Mouse (Mus musculus) heart, embryonic 16.5 days (tissue): ENCODE data around the gene Arl8b. TPM values are rescaled to one million over a fixed set of nuclear protein-coding genes. Genes with fewer than 3 reads are reported as not detected.

Source experiments
- ATAC-seq: fragments of 200-750 bp; cut with Nextera tagmentation; replicated peaks from 2 replicates; pipeline ENCODE4 v1.8.0; 2017; ENCODE audit warnings: moderate number of reproducible peaks; ENCODE audit not compliant: insufficient read depth, low FRiP score; ENCODE audit errors: extremely low read depth
- H3K27ac ChIP-seq: fragments of 300-500 bp; sonication (generic); 2 replicates; pipeline ENCODE4 v1.5.1; 2014; ENCODE audit warnings: mild to moderate bottlenecking, low read length, control low read depth, moderate library complexity
- H3K27me3 ChIP-seq: fragments of 300-500 bp; sonication (generic); 2 replicates; pipeline ENCODE4 v1.6.1; 2014; ENCODE audit warnings: low read length, mixed read lengths; ENCODE audit not compliant: control insufficient read depth, insufficient read depth
- H3K36me3 ChIP-seq: fragments of 300-500 bp; sonication (generic); 2 replicates; pipeline ENCODE4 v1.6.1; 2014; ENCODE audit not compliant: control insufficient read depth, insufficient read depth
- H3K4me1 ChIP-seq: fragments of 300-500 bp; sonication (generic); 2 replicates; pipeline ENCODE4 v1.6.1; 2014; ENCODE audit warnings: low read length, mixed read lengths; ENCODE audit not compliant: control insufficient read depth, insufficient read depth
- H3K4me2 ChIP-seq: fragments of 300-500 bp; sonication (generic); 2 replicates; pipeline ENCODE4 v1.6.1; 2014; ENCODE audit warnings: low read depth, mild to moderate bottlenecking, control low read depth, low read length
- H3K4me3 ChIP-seq: fragments of 300-500 bp; sonication (generic); 2 replicates; pipeline ENCODE4 v1.5.1; 2014; ENCODE audit warnings: mild to moderate bottlenecking, control low read depth, low read length
- H3K9ac ChIP-seq: fragments of 300-500 bp; sonication (generic); 2 replicates; pipeline ENCODE4 v1.6.1; 2014; ENCODE audit warnings: low read length, control low read depth
- H3K9me3 ChIP-seq: fragments of 300-500 bp; sonication (generic); replicated peaks from 2 replicates; pipeline ENCODE4 v1.6.1; 2016; ENCODE audit warnings: low read length; ENCODE audit not compliant: control insufficient read depth
- WGBS: fragments of 180-500 bp; shearing (Covaris S2); extraction: QIAGEN DNeasy Blood & Tissue Kit; methylation state at CpG from one replicate; pipeline ENCODE4 v1.1.7; 2014; 5-methylcytosine and 5-hydroxymethylcytosine counted together
- polyA plus RNA-seq: library from polyadenylated mRNA; unstranded; fragments of >200 nt; fragmentation: Nextera tagmentation; extraction: Ambion mirVana; gene quantifications from 2 replicates; pipeline ENCODE4 v1.2.1, GENCODE M21; 2015

Arl8b gene
- polyA plus RNA-seq, 1 experiment from 2014 or later = 72.5 TPM

DNA sequence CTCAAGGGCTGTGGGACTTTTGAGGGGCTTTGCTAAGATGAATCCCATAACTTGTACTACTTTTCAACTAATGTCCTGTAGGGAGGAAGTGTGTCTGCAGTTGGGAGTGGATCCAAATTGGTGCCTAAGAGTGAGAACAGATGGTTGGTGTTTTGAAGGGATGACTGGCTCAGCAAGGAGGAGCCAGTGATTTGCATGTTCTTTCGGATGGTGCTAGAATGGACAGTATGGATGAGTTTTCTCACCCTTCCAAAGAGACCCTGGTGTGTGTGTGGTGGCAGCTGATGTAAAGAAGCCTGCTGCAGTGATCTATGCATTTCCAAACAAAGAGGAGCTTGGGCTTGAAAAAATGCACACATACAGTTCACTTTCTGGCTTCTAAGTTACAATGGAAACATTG lies 22.3 kb downstream of the Arl8b start:
- H3K9ac ChIP-seq = no peak overlapping the region
- no peak overlapping the region for H3K4me3 ChIP-seq
- no peaks in the 10 kb centered on the region for H3K36me3 ChIP-seq
- peaks cover 2% of the 10 kb centered on the region; the same call in 1 of the 2 replicates for H3K4me1 ChIP-seq
- 50% methylated on average over 1 of the region's 1 CpGs for WGBS
- H3K9me3 ChIP-seq = no peaks in the 10 kb centered on the region
- ATAC-seq = no peak
- no peak overlapping the region for H3K27ac ChIP-seq
- H3K4me2 ChIP-seq = no peak overlapping the region
- no peaks in the 10 kb centered on the region for H3K27me3 ChIP-seq

DNA sequence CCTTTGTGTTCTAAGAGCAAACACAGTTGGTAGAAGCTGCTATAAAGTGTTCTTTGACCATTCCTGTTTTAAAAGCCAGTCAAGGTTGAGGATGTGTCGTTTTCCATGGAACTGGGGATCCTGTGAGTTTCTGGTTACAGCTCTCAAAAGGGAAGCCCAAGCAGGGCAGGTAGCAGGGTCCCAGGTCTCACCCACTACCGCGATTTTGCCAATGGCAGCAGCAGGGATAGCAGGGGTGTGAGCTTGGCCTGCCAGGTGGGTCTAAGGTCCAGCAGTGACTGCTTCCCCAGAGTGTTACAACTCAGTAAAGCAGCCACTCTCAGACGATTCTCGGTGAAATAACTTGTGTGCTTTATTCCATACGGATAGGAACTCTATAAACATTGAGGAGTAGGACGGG lies 23.0 kb downstream of the Arl8b start:
- ATAC-seq = no peak
- Histone ChIP-seq H3K4me2 (no peak overlapping the region), H3K4me1 (peaks cover 2% of the 10 kb centered on the region; the same call in 1 of the 2 replicates), H3K4me3 (no peak overlapping the region), H3K9me3 (no peaks in the 10 kb centered on the region), H3K27ac (no peak overlapping the region), H3K9ac (no peak overlapping the region), H3K36me3 (no peaks in the 10 kb centered on the region), H3K27me3 (no peaks in the 10 kb centered on the region)
- 76% methylated on average over 7 of the region's 7 CpGs for WGBS

DNA sequence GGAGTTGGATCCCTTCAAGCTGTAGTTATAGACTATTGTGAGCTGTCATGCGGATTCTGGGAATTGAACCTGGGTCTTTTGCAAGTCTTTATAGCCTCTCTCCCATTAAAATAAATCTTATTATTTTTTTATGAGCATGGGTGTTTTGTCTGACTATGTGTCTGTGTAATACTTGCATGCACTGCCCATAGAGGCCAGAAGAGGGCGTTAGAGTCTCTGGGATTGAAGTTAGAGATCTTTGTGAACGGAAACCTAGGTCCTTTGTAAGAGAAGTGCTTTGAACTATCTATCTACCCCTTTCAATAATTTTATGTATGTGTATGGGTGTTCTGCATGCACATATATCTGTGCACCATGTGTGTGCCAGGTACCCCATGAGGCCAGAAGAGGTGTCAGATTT lies 24.5 kb downstream of the Arl8b start:
- Histone ChIP-seq H3K4me2 (no peak overlapping the region), H3K9me3 (no peaks in the 10 kb centered on the region), H3K27ac (no peak overlapping the region), H3K9ac (no peak overlapping the region), H3K36me3 (no peaks in the 10 kb centered on the region), H3K4me3 (no peak overlapping the region), H3K4me1 (peaks cover 2% of the 10 kb centered on the region; the same call in 1 of the 2 replicates), H3K27me3 (no peaks in the 10 kb centered on the region)
- no peak for ATAC-seq
- WGBS = 70% methylated on average over 3 of the region's 3 CpGs

DNA sequence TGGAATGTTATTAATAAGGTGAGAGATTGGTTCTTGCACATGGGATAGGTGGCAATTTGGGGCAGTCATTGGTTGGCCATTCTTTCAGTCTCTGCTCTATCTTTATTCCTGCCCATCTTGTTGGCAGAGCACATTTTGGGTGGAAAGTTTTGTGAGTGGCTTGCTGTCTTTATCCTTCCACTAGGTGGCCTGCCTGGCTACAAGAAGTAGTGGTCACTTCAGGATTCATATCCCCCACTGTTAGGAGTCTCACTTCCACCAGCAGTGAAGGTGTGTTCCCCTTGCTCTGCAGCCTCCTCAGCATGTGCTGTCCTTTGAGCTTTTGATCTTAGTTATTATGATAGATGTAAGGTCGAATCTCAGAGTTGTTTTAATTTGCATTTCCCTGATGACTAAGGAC lies 25.9 kb downstream of the Arl8b start:
- no peak overlapping the region for H3K9ac ChIP-seq
- H3K9me3 ChIP-seq = no peaks in the 10 kb centered on the region
- 80% methylated on average over 1 of the region's 1 CpGs for WGBS
- no peak overlapping the region for H3K4me3 ChIP-seq
- H3K4me1 ChIP-seq = peaks cover 2% of the 10 kb centered on the region; the same call in 1 of the 2 replicates
- no peak for ATAC-seq
- no peak overlapping the region for H3K4me2 ChIP-seq
- H3K27me3 ChIP-seq = no peaks in the 10 kb centered on the region
- no peaks in the 10 kb centered on the region for H3K36me3 ChIP-seq
- no peak overlapping the region for H3K27ac ChIP-seq

DNA sequence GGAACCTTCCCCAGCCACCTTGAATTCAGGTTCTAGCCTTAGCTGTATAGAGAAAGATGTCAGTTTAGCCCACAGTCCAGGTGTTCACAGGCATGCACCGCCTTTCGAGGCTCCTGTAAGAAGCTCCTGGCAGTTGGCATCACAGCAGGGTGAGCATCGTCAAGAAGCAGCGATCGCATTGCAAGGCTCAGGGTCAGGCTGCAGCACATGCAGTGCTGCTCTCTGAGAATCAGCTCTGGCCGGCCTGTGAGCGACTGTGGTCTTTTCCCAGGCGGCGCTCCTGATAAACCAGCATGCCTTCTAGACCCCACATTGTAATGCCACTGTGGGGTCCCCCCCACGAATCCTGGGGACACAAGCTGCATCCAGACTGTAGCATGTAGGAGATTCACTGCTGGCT lies 27.3 kb downstream of the Arl8b start:
- no peak overlapping the region for H3K4me2 ChIP-seq
- 66% methylated on average over 10 of the region's 10 CpGs for WGBS
- H3K27ac ChIP-seq = no peak overlapping the region
- peaks cover 2% of the 10 kb centered on the region for H3K36me3 ChIP-seq
- no peak overlapping the region for H3K9ac ChIP-seq
- no peaks in the 10 kb centered on the region for H3K27me3 ChIP-seq
- H3K9me3 ChIP-seq = no peaks in the 10 kb centered on the region
- H3K4me1 ChIP-seq = no peaks in the 10 kb centered on the region; the same call in 1 of the 2 replicates
- H3K4me3 ChIP-seq = no peak overlapping the region
- no peak for ATAC-seq

DNA sequence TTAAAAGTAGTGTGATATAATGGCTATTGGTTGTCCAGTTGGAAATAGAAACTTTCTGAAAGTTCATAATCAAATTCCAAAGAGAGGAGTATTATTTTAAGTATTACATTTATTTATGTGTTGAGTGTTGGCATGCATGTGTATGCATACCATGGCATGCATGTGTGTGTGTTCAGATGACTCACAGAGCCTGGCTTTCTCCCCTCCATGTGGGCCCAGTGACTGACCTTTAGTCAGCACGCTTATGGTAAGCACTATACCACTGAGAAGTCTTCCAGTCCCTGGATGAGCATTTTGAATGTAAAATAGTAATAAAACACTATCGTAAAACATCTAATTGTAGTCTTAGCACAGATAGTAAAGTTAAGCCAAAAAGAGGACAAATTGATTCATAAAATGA lies 29.2 kb downstream of the Arl8b start:
- no peak overlapping the region for H3K9ac ChIP-seq
- no peaks in the 10 kb centered on the region for H3K9me3 ChIP-seq
- no peak for ATAC-seq
- peaks cover 5% of the 10 kb centered on the region for H3K36me3 ChIP-seq
- H3K27me3 ChIP-seq = no peaks in the 10 kb centered on the region
- H3K4me3 ChIP-seq = no peak overlapping the region
- H3K27ac ChIP-seq = no peak overlapping the region
- WGBS = 82% methylated on average over 2 of the region's 2 CpGs
- H3K4me2 ChIP-seq = no peak overlapping the region
- peaks cover 2% of the 10 kb centered on the region; the same call in 1 of the 2 replicates for H3K4me1 ChIP-seq

DNA sequence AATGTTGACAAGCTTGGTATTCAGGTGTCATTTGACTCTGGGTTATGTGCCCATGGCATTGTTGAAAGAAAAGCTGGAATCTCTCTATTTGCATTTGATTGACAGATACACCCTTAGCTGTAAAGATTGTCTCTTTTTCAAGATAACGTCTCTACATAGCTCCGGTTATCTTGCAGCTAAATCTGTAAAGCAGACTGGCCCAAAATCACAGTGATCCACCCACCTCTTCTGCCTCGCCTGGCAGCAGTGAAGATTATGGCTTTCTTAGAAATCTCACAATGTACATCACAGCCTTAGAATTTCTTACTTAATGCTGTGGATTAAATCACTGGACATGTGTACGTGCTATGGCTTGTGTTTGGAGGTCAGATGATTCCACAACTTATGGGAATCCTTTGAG lies 34.6 kb downstream of the Arl8b start:
- H3K4me1 ChIP-seq = peaks cover 2% of the 10 kb centered on the region; the same call in 1 of the 2 replicates
- H3K4me2 ChIP-seq = no peak overlapping the region
- no peaks in the 10 kb centered on the region for H3K9me3 ChIP-seq
- no peak overlapping the region for H3K27ac ChIP-seq
- H3K27me3 ChIP-seq = no peaks in the 10 kb centered on the region
- 77% methylated on average over 4 of the region's 4 CpGs for WGBS
- H3K36me3 ChIP-seq = peaks cover 19% of the 10 kb centered on the region
- ATAC-seq = no peak
- no peak overlapping the region for H3K4me3 ChIP-seq
- no peak overlapping the region for H3K9ac ChIP-seq

DNA sequence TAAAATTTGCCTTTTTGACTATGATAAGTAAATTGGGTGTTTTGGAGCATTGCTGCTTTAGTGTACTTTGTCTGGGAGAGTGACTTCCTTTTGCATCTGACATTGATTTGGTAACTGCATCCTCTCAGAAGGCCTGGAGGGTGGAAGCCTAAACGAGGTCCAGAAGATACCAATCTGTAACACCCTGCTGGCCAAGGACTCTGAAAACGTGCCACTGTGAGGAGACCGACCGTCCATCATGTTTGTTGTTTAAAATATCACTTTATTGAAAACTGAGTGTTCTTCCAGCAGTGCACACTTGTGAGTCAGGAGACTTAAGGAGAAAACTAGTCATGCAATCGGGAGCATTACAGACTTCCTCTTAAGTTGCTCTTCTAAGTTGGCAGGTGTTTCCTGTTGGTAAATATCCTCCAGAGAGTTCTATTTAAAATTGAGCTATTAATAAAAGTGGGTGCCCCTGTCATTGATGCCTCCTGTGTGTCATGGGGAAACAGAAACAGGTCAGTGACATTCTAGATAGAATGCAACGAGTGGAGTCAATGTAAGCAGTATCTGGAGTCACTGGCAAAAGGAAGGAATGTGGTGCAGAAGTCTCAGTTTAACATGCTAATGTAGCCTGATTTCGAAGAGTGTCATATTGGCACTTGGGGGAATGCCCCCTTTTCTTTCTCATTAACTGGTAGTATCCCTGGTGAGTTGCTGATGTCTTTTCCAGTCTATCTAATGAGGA lies 42.1 kb downstream of the Arl8b start:
- 65% methylated on average over 7 of the region's 7 CpGs for WGBS
- H3K27me3 ChIP-seq = no peaks in the 10 kb centered on the region
- peaks cover 13% of the 10 kb centered on the region for H3K36me3 ChIP-seq
- no peak overlapping the region for H3K9ac ChIP-seq
- no peak for ATAC-seq
- H3K27ac ChIP-seq = no peak overlapping the region
- peaks cover 14% of the 10 kb centered on the region for H3K4me1 ChIP-seq
- H3K4me3 ChIP-seq = no peak overlapping the region
- H3K4me2 ChIP-seq = no peak overlapping the region
- no peaks in the 10 kb centered on the region for H3K9me3 ChIP-seq

DNA sequence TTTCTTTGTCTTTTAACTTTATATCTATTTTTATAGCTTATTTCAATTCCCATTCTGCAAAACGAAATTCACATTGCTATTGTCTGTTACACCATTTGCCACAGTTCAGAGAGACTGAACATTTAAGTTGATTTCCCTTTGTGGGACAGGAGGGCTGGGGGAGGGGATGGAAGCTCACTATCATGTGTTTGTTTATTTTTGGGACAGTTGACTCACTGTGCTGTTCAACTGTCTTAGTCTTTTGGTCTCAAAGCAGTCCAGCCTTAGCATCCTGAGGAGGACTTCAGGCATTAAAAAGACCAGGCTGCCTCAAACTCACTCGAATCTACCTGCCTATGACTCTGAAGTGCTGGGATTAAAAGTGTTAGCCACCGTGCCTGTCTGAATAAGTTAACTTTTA lies 43.2 kb downstream of the Arl8b start:
- no peak overlapping the region for H3K27ac ChIP-seq
- H3K27me3 ChIP-seq = no peaks in the 10 kb centered on the region
- 62% methylated on average over 3 of the region's 3 CpGs for WGBS
- peaks cover 16% of the 10 kb centered on the region for H3K4me1 ChIP-seq
- no peak overlapping the region for H3K4me2 ChIP-seq
- no peak for ATAC-seq
- no peak overlapping the region for H3K9ac ChIP-seq
- no peak overlapping the region for H3K4me3 ChIP-seq
- peaks cover 13% of the 10 kb centered on the region for H3K36me3 ChIP-seq
- H3K9me3 ChIP-seq = no peaks in the 10 kb centered on the region
